Mouse (Mus musculus): ENCODE data around the gene Aig1. TPM values are rescaled to one million over a fixed set of nuclear protein-coding genes. Genes with fewer than 3 reads are reported as not detected.

Aig1 gene
- polyA plus RNA-seq, 1 experiment = 11.3 TPM

DNA sequence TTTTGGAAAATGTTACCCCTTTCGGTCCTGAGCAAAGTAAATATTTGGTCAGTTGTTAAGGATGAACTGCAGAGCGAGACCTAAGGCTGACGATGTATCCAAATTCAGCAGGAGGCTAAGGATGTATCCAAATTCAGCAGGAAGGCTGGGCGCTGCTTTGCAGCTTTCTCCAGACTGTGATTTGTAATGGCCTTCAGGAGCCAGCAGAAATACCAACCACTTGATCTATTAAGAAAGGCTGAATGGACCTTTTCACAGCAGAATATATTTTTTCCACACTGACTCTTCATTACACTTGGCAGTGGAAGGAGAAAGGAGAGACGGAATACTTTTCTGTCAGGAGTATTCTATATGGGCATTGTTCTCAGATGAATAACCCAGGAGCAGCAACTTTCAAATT lies 115.0 kb downstream of the Aig1 start:
- no peak for TF ChIP-seq MYOG (IDR thresholded peaks at IDR 0.05; ENCODE audit: control insufficient read depth, extremely low read depth, insufficient read length)
- TF ChIP-seq FOSL1 (IDR thresholded peaks at IDR 0.05; ENCODE audit: insufficient read depth, low read length, poor library complexity, severe bottlenecking) = no peak
- TF ChIP-seq MAX (IDR thresholded peaks at IDR 0.05) = no peak
- no peak for TF ChIP-seq USF1 (IDR thresholded peaks at IDR 0.05; ENCODE audit: low read depth)
- TF ChIP-seq CEBPB (IDR thresholded peaks at IDR 0.05; ENCODE audit: low read depth) = no peak
- no peak for TF ChIP-seq CTCF (IDR thresholded peaks at IDR 0.05; ENCODE audit: control insufficient read depth, insufficient read depth, insufficient read length)
- Histone ChIP-seq H3K36me3 (ENCODE audit: control insufficient read depth, insufficient read depth) (no peaks in the 10 kb centered on the region), H3K4me3 (ENCODE audit: insufficient read depth, poor library complexity, severe bottlenecking) (no peak overlapping the region), H3K27me3 (ENCODE audit: control insufficient read depth, insufficient read depth, insufficient read length) (no peaks in the 10 kb centered on the region), H3K79me3 (ENCODE audit: low read depth) (no peaks in the 10 kb centered on the region), H3K79me2 (ENCODE audit: control insufficient read depth, insufficient read depth) (no peaks in the 10 kb centered on the region), H3ac (ENCODE audit: control insufficient read depth, insufficient read length, low read depth) (no peak overlapping the region)

DNA sequence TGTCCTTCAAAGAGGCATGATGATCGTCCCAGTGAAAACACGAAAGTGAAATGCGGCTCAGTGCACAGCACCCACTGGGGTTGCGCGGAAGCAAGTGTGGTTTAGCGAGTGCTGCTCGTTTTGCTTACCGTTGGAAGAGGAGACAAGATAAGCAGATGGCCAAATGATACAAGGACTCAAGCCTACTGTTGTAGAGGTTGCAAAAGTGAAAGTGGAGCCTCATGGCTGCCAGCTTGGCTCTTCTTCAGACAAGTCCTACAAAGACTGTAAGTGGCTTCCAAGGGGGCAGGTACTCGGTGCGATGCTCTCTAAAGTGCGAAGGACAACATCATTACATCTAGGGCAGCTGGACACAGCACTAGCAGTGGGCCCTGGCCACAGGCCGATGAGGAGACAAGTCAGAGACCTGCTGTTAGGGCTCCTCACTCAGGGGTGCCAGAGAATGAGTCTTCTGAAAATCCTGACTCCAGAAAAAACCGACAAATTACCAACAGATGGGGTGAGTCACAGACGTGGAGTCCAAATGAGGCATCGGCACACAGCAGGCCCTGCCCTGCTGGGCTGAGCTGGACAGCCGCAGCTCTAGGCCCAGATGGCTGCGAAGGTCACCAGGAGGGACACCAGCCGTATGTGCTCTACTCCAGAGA lies 129.2 kb downstream of the Aig1 start:
- Histone ChIP-seq H3K79me3 (ENCODE audit: low read depth) (no peaks in the 10 kb centered on the region), H3K27me3 (ENCODE audit: control insufficient read depth, insufficient read depth, insufficient read length) (no peaks in the 10 kb centered on the region), H3K36me3 (ENCODE audit: control insufficient read depth, insufficient read depth) (no peaks in the 10 kb centered on the region), H3K4me3 (ENCODE audit: insufficient read depth, poor library complexity, severe bottlenecking) (no peak overlapping the region), H3ac (ENCODE audit: control insufficient read depth, insufficient read length, low read depth) (no peak overlapping the region), H3K79me2 (ENCODE audit: control insufficient read depth, insufficient read depth) (no peaks in the 10 kb centered on the region)
- TF ChIP-seq FOSL1 (IDR thresholded peaks at IDR 0.05; ENCODE audit: insufficient read depth, low read length, poor library complexity, severe bottlenecking) (peak; percentile 32), USF1 (IDR thresholded peaks at IDR 0.05; ENCODE audit: low read depth) (no peak), MAX (IDR thresholded peaks at IDR 0.05) (peak; percentile 16), MYOD1 (IDR thresholded peaks at IDR 0.05; ENCODE audit: control insufficient read depth, insufficient read length, low read depth) (peak; percentile 74)

DNA sequence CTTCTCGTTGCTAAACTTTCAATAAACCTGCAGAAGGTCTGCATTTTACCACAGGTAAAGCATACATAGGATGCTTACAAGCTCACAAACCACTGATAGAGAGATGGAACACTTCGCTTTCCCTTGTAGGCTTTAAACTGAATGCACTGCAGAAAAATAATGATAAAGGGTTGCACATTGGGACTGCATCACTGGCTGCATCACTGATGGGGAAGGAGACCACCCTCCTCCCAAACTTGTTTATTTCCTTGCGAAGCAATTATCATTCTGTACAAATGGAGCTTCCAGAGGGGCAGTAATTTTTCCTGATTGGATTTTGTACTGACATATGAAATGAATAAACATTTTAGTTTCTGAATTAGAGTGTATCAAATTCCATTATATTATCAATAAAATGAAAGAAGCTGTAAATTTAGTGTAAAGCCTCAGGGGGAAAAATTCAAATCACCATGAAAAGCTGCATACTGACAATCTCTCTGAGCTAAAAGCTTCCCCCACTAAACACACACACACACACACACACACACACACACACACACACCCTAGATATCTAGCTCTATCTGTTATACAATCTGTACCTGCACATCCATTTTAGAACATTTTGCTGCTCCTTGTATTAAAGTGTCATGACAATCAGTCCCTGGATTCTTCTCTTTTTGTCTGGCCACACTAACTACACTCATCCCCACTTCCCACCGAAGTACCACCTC lies 138.6 kb downstream of the Aig1 start:
- Histone ChIP-seq H3K79me3 (ENCODE audit: low read depth) (no peaks in the 10 kb centered on the region), H3K27me3 (ENCODE audit: control insufficient read depth, insufficient read depth, insufficient read length) (no peaks in the 10 kb centered on the region), H3K4me3 (ENCODE audit: insufficient read depth, poor library complexity, severe bottlenecking) (no peak overlapping the region), H3K36me3 (ENCODE audit: control insufficient read depth, insufficient read depth) (no peaks in the 10 kb centered on the region), H3K79me2 (ENCODE audit: control insufficient read depth, insufficient read depth) (no peaks in the 10 kb centered on the region), H3ac (ENCODE audit: control insufficient read depth, insufficient read length, low read depth) (no peak overlapping the region)
- TF ChIP-seq MAX (IDR thresholded peaks at IDR 0.05) (no peak), FOSL1 (IDR thresholded peaks at IDR 0.05; ENCODE audit: insufficient read depth, low read length, poor library complexity, severe bottlenecking) (no peak), MYOG (IDR thresholded peaks at IDR 0.05; ENCODE audit: control insufficient read depth, extremely low read depth, insufficient read length) (no peak), CTCF (IDR thresholded peaks at IDR 0.05; ENCODE audit: control insufficient read depth, insufficient read depth, insufficient read length) (no peak), MYOD1 (IDR thresholded peaks at IDR 0.05; ENCODE audit: control insufficient read depth, insufficient read length, low read depth) (no peak), USF1 (IDR thresholded peaks at IDR 0.05; ENCODE audit: low read depth) (no peak), CEBPB (IDR thresholded peaks at IDR 0.05; ENCODE audit: low read depth) (no peak)

DNA sequence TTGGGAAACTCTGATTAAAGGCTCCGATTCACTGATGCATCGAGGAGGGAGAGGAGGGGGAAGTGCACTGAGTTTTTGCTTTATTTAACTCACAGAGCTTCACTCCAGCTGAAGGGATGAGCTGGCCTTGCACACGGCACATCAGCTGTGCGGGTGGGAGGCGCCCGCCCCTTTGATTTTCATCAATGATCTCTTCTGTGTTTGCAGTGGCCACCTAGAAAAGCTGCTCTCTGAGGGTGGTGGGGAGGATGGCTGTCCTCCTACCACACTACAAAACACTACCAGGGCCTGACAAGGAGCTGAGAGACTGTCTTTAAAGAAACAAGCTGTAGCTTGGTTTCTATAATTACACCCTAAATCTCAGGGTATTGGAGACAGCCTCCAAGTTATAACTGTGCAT lies 141.1 kb downstream of the Aig1 start:
- H3K27me3 ChIP-seq (ENCODE audit: control insufficient read depth, insufficient read depth, insufficient read length) = no peaks in the 10 kb centered on the region
- H3K36me3 ChIP-seq (ENCODE audit: control insufficient read depth, insufficient read depth) = no peaks in the 10 kb centered on the region
- H3K79me3 ChIP-seq (ENCODE audit: low read depth) = no peaks in the 10 kb centered on the region
- TF ChIP-seq USF1 (IDR thresholded peaks at IDR 0.05; ENCODE audit: low read depth) = no peak
- no peak overlapping the region for H3ac ChIP-seq (ENCODE audit: control insufficient read depth, insufficient read length, low read depth)
- no peaks in the 10 kb centered on the region for H3K79me2 ChIP-seq (ENCODE audit: control insufficient read depth, insufficient read depth)
- no peak overlapping the region for H3K4me3 ChIP-seq (ENCODE audit: insufficient read depth, poor library complexity, severe bottlenecking)

DNA sequence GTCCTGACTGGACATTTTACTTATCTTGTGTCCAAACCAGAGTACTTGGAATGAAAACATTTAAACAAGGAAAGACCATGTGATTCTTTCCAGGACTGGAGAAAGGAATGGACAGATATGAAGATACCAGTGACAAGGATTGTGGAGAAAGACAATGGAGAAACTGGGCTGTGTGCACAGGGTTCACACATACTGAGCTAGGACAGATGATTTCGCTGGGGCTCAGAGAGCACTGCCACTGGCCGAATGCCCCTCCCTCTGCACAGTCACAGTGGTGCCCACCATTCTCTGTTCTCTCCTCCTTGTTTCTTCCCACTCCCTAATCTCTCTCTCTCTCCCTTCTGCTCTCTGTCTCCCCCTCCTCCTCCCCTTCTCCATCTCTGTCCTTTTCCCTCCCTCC lies 142.6 kb downstream of the Aig1 start:
- Histone ChIP-seq H3K79me3 (ENCODE audit: low read depth) (no peaks in the 10 kb centered on the region), H3K4me3 (ENCODE audit: insufficient read depth, poor library complexity, severe bottlenecking) (no peak overlapping the region), H3K79me2 (ENCODE audit: control insufficient read depth, insufficient read depth) (no peaks in the 10 kb centered on the region), H3K27me3 (ENCODE audit: control insufficient read depth, insufficient read depth, insufficient read length) (no peaks in the 10 kb centered on the region), H3K36me3 (ENCODE audit: control insufficient read depth, insufficient read depth) (no peaks in the 10 kb centered on the region), H3ac (ENCODE audit: control insufficient read depth, insufficient read length, low read depth) (no peak overlapping the region)
- no peak for TF ChIP-seq FOSL1 (IDR thresholded peaks at IDR 0.05; ENCODE audit: insufficient read depth, low read length, poor library complexity, severe bottlenecking)
- TF ChIP-seq CTCF (IDR thresholded peaks at IDR 0.05; ENCODE audit: control insufficient read depth, insufficient read depth, insufficient read length) = no peak
- no peak for TF ChIP-seq CEBPB (IDR thresholded peaks at IDR 0.05; ENCODE audit: low read depth)
- TF ChIP-seq MAX (IDR thresholded peaks at IDR 0.05) = no peak
- no peak for TF ChIP-seq MYOG (IDR thresholded peaks at IDR 0.05; ENCODE audit: control insufficient read depth, extremely low read depth, insufficient read length)
- TF ChIP-seq MYOD1 (IDR thresholded peaks at IDR 0.05; ENCODE audit: control insufficient read depth, insufficient read length, low read depth) = no peak
- TF ChIP-seq USF1 (IDR thresholded peaks at IDR 0.05; ENCODE audit: low read depth) = no peak

DNA sequence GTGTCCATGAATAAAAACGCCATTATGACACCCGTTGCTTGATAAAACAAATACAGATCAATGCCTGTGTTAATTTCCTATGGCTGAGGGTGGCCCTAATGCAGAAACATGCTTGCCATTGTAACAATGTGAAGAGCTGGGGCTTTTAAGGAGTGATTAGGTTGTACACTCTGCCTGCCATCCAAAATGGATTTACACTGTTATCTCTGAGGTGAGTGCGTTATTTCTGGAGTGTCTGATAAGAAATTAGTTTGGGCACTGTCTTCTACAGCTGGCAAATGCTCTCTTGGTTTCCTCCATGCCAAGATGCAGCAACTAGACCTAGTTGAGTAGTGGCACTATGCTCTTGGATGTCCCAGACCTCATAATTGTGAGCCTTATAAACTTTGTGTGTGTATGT lies 143.5 kb downstream of the Aig1 start:
- TF ChIP-seq CTCF (IDR thresholded peaks at IDR 0.05; ENCODE audit: control insufficient read depth, insufficient read depth, insufficient read length) (no peak), MAX (IDR thresholded peaks at IDR 0.05) (no peak), USF1 (IDR thresholded peaks at IDR 0.05; ENCODE audit: low read depth) (no peak), MYOG (IDR thresholded peaks at IDR 0.05; ENCODE audit: control insufficient read depth, extremely low read depth, insufficient read length) (no peak), CEBPB (IDR thresholded peaks at IDR 0.05; ENCODE audit: low read depth) (no peak), MYOD1 (IDR thresholded peaks at IDR 0.05; ENCODE audit: control insufficient read depth, insufficient read length, low read depth) (no peak), FOSL1 (IDR thresholded peaks at IDR 0.05; ENCODE audit: insufficient read depth, low read length, poor library complexity, severe bottlenecking) (no peak)
- Histone ChIP-seq H3K4me3 (ENCODE audit: insufficient read depth, poor library complexity, severe bottlenecking) (no peak overlapping the region), H3ac (ENCODE audit: control insufficient read depth, insufficient read length, low read depth) (no peak overlapping the region), H3K36me3 (ENCODE audit: control insufficient read depth, insufficient read depth) (no peaks in the 10 kb centered on the region), H3K79me3 (ENCODE audit: low read depth) (no peaks in the 10 kb centered on the region), H3K27me3 (ENCODE audit: control insufficient read depth, insufficient read depth, insufficient read length) (no peaks in the 10 kb centered on the region), H3K79me2 (ENCODE audit: control insufficient read depth, insufficient read depth) (no peaks in the 10 kb centered on the region)
